Mouse (Mus musculus): ENCODE results near the gene Cyp1a1. TPM values are rescaled to one million over a fixed set of nuclear protein-coding genes. Genes with fewer than 3 reads are reported as not detected.
A peak's percentile ranks its signal among the peaks of the same experiment; 100 is the strongest.

The Cyp1a1 gene
- polyA plus RNA-seq, 1 experiment, result 4.5 TPM

DNA sequence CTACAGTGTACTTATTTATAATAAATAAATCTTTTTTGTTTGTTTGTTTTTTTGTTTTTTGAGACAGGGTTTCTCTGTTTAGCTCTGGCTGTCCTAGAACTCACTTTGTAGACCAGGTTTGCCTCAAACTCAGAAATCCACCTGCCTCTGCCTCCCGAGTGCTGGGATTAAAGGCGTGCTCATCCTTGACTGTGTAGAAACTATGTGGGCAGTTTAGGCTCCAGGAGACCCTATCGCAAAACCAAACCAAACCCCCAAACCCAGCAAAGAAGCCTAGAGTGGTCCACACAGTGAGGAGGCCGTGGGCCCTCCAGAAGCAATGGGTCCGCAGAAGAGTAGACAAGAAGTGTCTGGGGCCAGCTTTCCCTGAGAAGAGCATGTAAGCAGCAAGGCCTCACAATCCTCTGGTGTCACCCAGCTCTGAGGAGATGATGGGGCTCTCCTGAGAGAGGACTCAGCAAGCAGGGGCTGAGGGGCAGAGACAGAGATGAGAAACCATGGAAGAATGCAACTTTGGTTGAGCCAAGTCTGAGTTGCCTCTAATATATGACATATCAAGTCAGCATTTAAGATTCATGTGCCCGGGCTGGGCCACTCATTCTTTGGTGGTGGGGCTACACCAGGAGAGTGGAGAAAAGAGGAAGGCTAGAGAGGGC is 37.5 kb upstream of the Cyp1a1 start:
- Histone ChIP-seq H3K27ac (replicated peaks; ENCODE audit: low read depth, low read length) (peak overlapping the region; percentile 71; the same call in 1 of the 2 replicates), H3K4me3 (ENCODE audit: insufficient read depth, low read depth, low read length) (no peak overlapping the region), H3K4me1 (ENCODE audit: control insufficient read depth, insufficient read depth, insufficient read length, low read length) (no peaks in the 10 kb centered on the region)

- Histone ChIP-seq H3K4me1 (ENCODE audit: control insufficient read depth, insufficient read depth, insufficient read length, low read length) (no peaks in the 10 kb centered on the region), H3K4me3 (ENCODE audit: insufficient read depth, low read depth, low read length) (no peak overlapping the region), H3K27ac (replicated peaks; ENCODE audit: low read depth, low read length) (peak overlapping the region; percentile 42)
Observed at GRCm38 (mm10) chr9:57650786-57651311, 36.9 kb upstream of the Cyp1a1 start.

DNA sequence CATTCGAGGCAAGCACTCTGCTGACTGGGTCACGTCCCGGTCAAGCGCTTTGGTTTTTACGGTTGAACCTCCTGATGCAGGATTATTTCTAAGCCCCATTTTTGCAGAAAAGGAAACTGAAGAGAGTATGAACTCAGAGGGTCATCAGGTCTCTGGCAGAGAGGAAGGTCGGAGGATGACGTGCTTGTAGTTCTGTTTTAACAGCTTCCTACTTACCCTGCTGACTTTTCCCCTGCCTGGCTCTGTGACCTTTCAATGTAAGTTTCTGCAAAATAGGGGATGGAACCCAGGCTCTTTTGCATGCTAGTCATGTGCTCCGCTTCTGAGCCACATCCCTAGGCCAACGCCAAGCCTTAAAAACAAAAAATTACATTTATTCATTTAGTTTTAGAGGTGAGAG is 35.4 kb upstream of the Cyp1a1 start:
- H3K4me1 ChIP-seq (ENCODE audit: control insufficient read depth, insufficient read depth, insufficient read length, low read length), result no peaks in the 10 kb centered on the region
- H3K4me3 ChIP-seq (ENCODE audit: insufficient read depth, low read depth, low read length), result no peak overlapping the region
- peak overlapping the region; percentile 48 for H3K27ac ChIP-seq (replicated peaks; ENCODE audit: low read depth, low read length)

DNA sequence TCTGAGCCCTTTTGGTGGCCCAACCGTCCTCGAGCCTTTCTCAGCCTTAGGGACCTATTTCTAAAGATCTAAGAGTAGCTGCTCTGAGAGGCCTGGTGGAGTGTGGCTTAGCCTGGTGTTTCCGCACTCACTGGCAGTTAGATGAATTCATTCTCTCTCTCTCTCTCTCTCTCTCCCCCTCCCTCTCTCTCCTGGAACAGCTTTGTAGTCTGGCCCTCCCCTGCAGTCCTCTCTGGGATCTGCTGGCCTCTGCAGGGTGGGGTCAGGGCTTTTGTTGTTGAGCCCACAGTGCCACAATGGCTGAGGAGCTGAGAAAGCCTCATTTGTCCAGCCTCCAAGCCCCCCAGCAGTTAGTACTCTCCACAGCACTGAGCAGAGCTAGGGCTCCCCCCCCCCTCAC is 34.9 kb upstream of the Cyp1a1 start:
- Histone ChIP-seq H3K4me1 (ENCODE audit: control insufficient read depth, insufficient read depth, insufficient read length, low read length) (no peaks in the 10 kb centered on the region), H3K27ac (replicated peaks; ENCODE audit: low read depth, low read length) (peak overlapping the region; percentile 48), H3K4me3 (ENCODE audit: insufficient read depth, low read depth, low read length) (no peak overlapping the region)

DNA sequence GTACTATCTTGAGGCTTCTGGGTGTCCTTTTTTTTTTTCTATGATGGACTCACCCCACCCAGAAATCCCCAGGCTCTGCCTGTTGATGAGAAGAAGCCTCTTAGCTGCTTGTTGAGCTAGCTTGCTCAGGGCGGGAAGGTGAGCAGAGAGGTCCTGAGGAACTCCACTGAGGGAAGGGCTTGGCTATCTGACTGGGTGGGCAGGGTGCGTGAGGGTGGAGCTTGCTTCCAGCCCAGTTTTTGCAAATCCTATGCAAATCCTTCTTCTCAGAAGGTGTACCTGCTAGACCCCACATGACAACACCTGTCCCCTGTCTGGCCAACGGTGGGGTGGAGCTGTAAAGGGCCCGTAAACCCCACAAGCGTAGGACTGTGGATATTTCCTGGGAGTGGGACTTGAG is 34.4 kb upstream of the Cyp1a1 start, which contains the start of gene Csk:
Gene Csk (minus strand): TSS at position 349 of the 400 bp plus-strand sequence.
- Histone ChIP-seq H3K27ac (replicated peaks; ENCODE audit: low read depth, low read length) (peak within 1 kb of the TSS; percentile 48), H3K4me3 (ENCODE audit: insufficient read depth, low read depth, low read length) (no peak within 1 kb of the TSS), H3K4me1 (ENCODE audit: control insufficient read depth, insufficient read depth, insufficient read length, low read length) (no peaks in the 10 kb centered on the region)

DNA sequence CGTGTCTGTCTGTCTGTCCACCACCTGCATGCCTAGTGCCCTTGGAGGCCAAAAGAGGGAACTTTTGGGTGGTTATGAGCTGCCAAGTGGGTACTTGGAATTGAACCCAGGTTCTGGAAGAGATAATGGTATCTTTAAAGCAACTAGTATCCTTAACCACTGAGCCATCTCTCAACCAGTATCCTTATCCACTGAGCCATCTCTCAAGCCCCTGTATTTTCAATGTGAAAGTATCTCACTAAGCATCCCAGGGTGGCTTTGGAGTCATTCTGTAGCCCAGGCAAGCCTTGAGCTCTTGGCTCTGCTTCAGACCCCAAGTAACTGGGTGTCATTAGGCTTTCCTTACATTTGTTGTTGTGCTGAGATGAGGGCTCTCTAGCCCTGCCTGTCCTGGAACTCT is 32.8 kb upstream of the Cyp1a1 start:
- Histone ChIP-seq H3K4me1 (ENCODE audit: control insufficient read depth, insufficient read depth, insufficient read length, low read length) (no peaks in the 10 kb centered on the region), H3K4me3 (ENCODE audit: insufficient read depth, low read depth, low read length) (no peak overlapping the region), H3K27ac (replicated peaks; ENCODE audit: low read depth, low read length) (no peak overlapping the region)

- Histone ChIP-seq H3K4me3 (ENCODE audit: insufficient read depth, low read depth, low read length) (no peak overlapping the region), H3K27ac (replicated peaks; ENCODE audit: low read depth, low read length) (no peak overlapping the region), H3K4me1 (ENCODE audit: control insufficient read depth, insufficient read depth, insufficient read length, low read length) (no peaks in the 10 kb centered on the region)
Observed at GRCm38 (mm10) chr9:57655749-57656148, 32.0 kb upstream of the Cyp1a1 start.

GRCm38 (mm10) chr9:57656631-57657350 is 30.9 kb upstream of the Cyp1a1 start:
- Histone ChIP-seq H3K4me1 (ENCODE audit: control insufficient read depth, insufficient read depth, insufficient read length, low read length) (no peaks in the 10 kb centered on the region), H3K4me3 (ENCODE audit: insufficient read depth, low read depth, low read length) (no peak overlapping the region), H3K27ac (replicated peaks; ENCODE audit: low read depth, low read length) (no peak overlapping the region)

GRCm38 (mm10) chr9:57657843-57658242 is 29.9 kb upstream of the Cyp1a1 start:
- Histone ChIP-seq H3K27ac (replicated peaks; ENCODE audit: low read depth, low read length) (no peak overlapping the region), H3K4me1 (ENCODE audit: control insufficient read depth, insufficient read depth, insufficient read length, low read length) (no peaks in the 10 kb centered on the region), H3K4me3 (ENCODE audit: insufficient read depth, low read depth, low read length) (no peak overlapping the region)

GRCm38 (mm10) chr9:57658970-57659369 is 28.8 kb upstream of the Cyp1a1 start:
- Histone ChIP-seq H3K27ac (replicated peaks; ENCODE audit: low read depth, low read length) (no peak overlapping the region), H3K4me3 (ENCODE audit: insufficient read depth, low read depth, low read length) (no peak overlapping the region)

DNA sequence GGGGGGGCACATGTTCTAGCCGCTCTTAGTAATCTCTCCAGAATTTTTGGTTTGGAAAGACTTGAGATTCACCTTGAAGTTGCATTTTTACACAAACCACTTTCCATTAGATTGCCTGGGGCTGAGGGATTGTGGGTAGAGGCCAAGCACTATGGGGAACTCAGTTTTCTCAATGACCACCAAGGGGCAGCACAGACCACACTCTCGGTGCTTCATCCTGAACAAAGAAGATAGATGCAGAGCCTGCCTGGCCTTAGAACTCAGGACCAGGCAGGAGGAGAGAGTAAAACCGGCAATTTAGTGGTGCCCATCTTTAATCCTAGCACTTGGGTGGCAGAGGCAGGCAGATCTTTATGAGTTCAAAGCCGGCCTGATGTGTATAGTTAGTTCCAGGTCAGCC is 28.0 kb upstream of the Cyp1a1 start:
- Histone ChIP-seq H3K4me3 (ENCODE audit: insufficient read depth, low read depth, low read length) (no peak overlapping the region), H3K27ac (replicated peaks; ENCODE audit: low read depth, low read length) (no peak overlapping the region), H3K4me1 (ENCODE audit: control insufficient read depth, insufficient read depth, insufficient read length, low read length) (no peaks in the 10 kb centered on the region)

More at GRCm38 (mm10) chr9:57658970-57659369, 28.8 kb upstream of the Cyp1a1 start:
- H3K4me1 ChIP-seq (ENCODE audit: control insufficient read depth, insufficient read depth, insufficient read length, low read length), result no peaks in the 10 kb centered on the region

GRCm38 (mm10) chr9:57660501-57660900 is 27.2 kb upstream of the Cyp1a1 start:
- H3K4me1 ChIP-seq (ENCODE audit: control insufficient read depth, insufficient read depth, insufficient read length, low read length), result no peaks in the 10 kb centered on the region
- no peak overlapping the region for H3K4me3 ChIP-seq (ENCODE audit: insufficient read depth, low read depth, low read length)
- H3K27ac ChIP-seq (replicated peaks; ENCODE audit: low read depth, low read length), result no peak overlapping the region

DNA sequence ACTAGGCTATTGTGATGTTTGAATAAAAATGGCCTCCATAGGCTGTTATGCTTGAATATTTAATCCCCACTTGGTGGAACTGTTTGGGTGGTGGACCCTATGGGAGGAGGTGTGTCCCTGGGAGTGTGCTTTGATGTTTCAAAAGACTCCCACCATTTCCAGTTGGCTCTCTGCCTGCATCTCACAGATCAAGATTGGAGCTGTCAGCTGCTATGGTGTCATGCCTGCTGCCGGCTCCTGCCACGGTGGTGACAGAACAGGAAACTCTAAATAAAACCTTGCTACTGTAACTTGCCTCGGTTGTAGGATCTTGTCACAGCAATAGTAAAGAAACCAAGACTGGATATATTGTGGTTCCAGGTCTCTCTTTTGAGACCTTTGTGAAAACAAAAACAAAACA is 26.2 kb upstream of the Cyp1a1 start:
- Histone ChIP-seq H3K4me1 (ENCODE audit: control insufficient read depth, insufficient read depth, insufficient read length, low read length) (no peaks in the 10 kb centered on the region), H3K27ac (replicated peaks; ENCODE audit: low read depth, low read length) (no peak overlapping the region)

GRCm38 (mm10) chr9:57664616-57665015 is 23.1 kb upstream of the Cyp1a1 start:
- H3K4me3 ChIP-seq (ENCODE audit: insufficient read depth, low read depth, low read length), result no peak overlapping the region
- H3K27ac ChIP-seq (replicated peaks; ENCODE audit: low read depth, low read length), result no peak overlapping the region
- H3K4me1 ChIP-seq (ENCODE audit: control insufficient read depth, insufficient read depth, insufficient read length, low read length), result peaks cover 7% of the 10 kb centered on the region

More for the DNA sequence above, 26.2 kb upstream of the Cyp1a1 start:
- H3K4me3 ChIP-seq (ENCODE audit: insufficient read depth, low read depth, low read length), result no peak overlapping the region

GRCm38 (mm10) chr9:57666536-57666935 is 21.2 kb upstream of the Cyp1a1 start:
- Histone ChIP-seq H3K4me3 (ENCODE audit: insufficient read depth, low read depth, low read length) (no peak overlapping the region), H3K4me1 (ENCODE audit: control insufficient read depth, insufficient read depth, insufficient read length, low read length) (peaks cover 10% of the 10 kb centered on the region), H3K27ac (replicated peaks; ENCODE audit: low read depth, low read length) (no peak overlapping the region)

DNA sequence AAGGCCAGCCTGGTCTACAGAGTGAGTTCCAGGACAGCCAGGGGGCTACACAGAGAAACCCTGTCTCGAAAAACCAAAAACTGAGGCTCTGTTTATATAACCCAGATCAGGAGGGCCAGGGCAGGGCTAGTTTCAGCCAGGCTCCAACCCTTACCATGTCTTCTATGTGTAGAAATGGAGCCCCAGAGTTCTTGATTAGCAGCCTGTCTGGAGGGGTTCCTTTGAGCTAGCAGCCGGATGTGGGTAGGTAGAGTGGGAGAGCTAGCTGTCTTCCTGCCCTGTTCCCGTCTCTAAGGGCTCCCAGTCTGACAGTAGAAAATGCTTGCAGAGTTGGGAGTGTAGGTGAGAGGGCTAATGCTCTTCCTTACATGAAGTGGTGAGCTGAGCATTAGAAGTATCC is 20.6 kb upstream of the Cyp1a1 start:
- H3K4me3 ChIP-seq (ENCODE audit: insufficient read depth, low read depth, low read length), result no peak overlapping the region
- peaks cover 10% of the 10 kb centered on the region for H3K4me1 ChIP-seq (ENCODE audit: control insufficient read depth, insufficient read depth, insufficient read length, low read length)
- peak overlapping the region; percentile 73 for H3K27ac ChIP-seq (replicated peaks; ENCODE audit: low read depth, low read length)

All from brown adipose tissue, adult 24 weeks (tissue).